Mouse (Mus musculus): ENCODE measurements at regions not wholly inside any gene's neighbourhood (a gene's known extent, or its start where the extent isn't known, plus 50 kb on each side); places are given as distances from the start of the nearest gene placed in this dataset.
A peak's percentile ranks its signal among the peaks of the same experiment; 100 is the strongest.

DNA sequence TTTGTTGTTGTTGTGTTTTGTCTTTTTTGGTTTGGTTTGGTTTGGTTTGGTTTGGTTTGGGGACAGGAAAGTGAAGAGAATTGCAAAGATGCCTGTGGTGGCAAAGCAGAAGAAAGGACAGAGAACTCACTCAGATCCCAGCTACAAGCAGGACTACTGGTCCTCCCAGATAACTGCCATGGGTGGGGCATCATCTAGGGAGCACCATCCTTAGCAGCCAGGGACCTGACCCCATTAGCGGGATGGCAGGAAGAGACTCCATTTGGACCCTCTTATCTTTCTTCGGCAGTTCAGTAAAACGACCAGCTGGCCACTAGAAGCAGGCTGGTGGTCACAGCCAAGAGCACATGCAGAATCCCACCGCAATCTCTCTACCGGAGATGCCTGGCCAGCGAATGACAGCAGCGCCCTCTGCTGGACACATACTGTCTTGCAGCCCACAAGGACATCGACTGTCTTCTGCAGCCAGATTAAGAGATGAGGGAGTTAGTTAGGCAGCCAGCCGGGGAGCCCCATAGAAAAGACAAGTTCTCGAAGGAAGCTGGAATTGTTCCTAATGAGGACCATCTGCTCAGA lies 119.8 kb downstream of the Gm9195 start:
- peak; percentile 81 for DNase-seq

DNA sequence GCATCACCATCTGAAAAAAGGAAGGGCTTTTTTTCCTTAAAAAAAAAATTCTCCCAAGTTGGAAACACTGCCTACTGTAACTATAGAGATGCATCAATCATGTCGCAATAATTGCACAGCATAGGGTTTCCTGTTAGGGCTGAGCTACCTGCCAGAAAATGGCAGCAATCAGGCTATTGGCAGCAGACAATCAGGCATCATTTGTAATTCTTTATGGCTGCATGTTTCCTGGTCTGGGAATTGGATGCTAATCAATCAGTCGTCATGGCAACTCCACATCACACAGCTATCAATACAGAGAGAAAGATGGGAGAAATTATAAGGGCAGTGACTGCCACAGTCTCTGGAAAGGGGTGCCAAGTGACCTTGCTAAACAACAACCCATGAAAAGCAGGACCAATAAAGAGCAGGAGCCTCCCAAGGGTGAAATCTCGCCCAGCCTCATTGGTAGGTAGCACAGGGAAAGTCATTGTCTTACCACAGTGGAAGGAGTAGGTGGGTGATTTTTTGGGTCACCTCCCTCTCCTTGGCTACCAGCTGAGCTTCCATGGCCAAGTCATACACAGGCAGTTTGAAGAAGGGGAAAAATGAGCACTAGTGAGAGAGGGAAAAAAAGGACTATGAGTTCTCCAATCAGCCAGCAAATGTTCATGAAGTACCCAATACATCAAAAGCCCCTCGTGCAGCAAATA lies 130.7 kb downstream of the Gm9195 start:
- DNase-seq = no peak

DNA sequence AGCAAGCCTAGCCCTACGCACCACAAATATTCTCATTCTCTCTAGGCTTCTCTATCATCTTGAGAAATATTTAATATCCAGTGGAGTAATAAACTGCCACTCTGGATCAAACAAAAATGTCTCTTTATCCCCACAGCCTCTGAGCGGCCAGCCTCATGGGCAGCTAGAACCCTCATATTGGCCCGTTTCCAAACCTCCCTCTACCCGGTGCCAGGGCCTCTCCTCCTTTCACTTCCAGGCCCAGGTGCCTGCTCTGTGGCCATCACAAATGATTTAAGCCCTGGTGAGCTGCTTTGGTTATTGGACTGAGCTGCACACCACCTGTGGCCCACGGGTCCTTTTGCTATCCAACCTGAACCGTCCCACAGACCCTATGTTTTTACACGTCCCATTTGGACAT lies 131.5 kb downstream of the Gm9195 start:
- DNase-seq = no peak

DNA sequence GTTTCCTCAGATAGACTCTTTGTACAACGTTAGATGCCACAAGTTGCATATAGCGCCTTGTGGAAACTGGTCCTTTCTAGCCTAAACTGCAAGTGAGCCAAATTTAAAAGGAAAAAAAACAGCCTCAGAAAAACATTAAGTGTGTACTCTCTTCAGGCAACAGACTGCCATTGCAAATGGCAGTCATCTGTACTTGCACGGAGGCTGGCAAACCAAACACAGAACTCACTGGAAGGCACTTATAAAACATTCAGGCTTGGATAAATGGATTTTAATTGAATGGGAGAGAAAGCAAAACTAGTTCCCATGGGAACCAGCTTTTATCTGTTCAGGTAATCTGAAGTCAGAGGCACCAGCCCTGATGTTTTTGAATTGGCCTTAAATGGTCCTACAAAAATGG lies 133.7 kb downstream of the Gm9195 start:
- DNase-seq = no peak

DNA sequence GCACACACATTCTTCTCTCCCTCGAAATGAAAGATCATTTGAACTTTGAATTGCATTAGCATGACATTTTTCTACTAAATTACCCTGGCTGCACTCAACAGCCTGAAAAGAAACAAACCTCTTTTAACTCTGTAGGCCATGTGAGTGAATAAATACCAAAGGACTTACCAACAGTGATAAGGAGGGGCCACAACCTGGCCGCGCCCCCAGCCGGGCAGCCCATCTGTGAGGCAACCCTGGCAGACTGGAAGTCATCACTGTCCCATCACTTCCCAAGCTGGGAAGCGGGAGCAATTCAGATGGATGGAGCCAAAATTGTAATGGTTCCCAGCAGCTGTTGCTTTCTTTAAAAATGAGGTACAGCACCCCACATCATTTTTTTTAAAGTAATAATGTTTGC lies 149.5 kb downstream of the Gm9195 start:
- no peak for DNase-seq

DNA sequence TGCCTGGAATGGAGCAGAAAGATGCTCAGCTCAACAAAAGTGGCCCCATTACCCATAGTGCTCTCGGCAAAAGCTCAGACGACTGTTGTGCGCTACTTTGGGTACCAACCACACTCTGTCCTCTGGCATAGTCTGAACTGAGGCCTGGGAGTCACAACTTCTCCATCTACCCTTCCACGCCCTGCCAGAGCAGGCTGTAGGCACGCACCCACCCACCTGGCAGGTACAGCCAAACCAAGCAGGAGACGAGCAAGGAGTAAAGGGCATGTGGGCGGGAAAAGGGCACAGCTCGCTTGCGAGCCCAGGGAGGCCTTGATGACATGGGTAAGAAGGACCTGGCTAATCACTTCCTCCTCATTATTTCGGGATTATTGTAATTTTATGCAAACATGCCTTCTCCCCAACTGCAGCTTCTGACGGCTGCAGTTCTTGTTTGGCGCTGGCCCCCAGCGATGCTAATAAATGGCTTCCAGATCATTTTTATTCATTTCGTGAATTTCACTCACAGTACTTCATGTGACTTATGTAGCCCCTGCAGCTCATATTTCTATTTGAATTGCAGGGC lies 150.0 kb downstream of the Gm9195 start:
- DNase-seq = no peak

DNA sequence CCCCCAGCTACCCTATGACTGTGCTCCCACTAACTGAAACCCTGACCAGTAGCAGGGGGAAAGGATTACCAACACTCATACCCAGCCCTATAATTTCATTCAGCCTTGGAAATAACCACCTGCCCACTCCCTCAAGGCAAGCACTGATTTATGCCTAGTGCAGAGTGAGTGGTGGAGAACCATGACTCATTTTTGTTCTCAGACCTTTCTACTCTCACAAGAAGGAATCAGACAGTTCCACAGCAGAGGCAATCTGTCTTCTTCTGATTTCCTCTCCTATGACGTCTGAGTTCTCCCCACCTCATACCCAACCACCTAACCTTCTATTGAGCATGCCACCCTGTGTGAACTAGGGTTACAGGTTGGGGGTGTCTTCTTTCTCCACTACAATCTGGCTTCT lies 153.6 kb downstream of the Gm9195 start:
- DNase-seq = no peak

DNA sequence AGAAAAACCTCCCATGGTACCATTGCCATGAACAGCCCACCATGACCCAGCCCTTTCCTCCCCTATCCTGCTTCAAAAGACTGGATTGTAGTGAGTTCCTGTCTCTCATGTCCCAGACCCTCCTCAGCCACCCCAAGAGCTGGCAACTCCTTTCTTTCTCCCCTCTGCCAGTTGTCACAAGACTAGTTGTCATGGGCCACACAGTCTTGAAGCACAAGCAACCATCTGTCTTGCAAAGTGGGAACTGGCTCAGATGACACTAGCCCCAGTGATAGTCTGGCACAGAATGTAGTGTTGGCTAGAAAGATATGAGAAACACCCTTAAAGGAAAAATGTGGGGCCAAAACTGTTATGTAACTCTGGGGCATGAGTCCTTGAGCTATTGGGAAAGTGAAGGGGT lies 187.8 kb downstream of the Gm9195 start:
- no peak for DNase-seq

DNA sequence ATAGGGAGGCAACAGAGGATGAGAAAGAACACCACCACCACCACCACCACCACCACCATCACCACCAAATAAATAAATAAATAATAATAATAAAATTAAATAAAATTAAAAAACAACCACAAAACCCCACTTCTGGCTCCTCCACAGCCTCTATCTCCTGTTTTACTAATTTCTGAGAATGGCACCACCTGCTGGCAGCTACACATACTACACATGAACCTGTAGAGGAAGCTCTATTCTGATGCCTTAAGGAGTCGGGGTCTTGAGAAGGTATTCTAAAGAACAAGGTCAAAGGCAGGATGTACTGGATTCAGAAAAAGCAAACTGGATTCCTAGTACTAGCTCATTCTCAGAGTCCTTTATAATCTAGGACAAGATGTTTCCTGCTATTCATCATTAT lies 191.6 kb downstream of the Gm9195 start:
- DNase-seq = peak; percentile 51

DNA sequence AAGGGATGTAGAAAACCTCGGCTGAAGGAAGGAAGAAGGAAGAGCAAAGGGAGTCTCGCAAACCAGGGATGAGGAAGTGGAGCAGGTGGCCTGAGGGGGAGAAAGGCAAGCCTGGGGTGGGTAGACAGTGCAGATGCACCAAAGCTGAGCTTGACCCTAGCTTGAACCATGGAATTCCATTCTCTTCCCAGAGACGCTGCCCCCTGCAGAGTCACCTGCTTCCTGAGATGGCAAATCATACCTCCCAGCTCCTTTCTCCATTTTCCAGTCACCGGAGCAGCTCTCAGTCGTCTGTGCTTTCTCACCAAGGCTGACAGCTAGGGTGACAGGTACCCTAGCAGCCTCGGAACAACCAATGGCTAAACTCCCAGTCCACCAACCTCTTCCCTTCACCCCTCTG lies 197.0 kb downstream of the Gm9195 start:
- no peak for DNase-seq

DNA sequence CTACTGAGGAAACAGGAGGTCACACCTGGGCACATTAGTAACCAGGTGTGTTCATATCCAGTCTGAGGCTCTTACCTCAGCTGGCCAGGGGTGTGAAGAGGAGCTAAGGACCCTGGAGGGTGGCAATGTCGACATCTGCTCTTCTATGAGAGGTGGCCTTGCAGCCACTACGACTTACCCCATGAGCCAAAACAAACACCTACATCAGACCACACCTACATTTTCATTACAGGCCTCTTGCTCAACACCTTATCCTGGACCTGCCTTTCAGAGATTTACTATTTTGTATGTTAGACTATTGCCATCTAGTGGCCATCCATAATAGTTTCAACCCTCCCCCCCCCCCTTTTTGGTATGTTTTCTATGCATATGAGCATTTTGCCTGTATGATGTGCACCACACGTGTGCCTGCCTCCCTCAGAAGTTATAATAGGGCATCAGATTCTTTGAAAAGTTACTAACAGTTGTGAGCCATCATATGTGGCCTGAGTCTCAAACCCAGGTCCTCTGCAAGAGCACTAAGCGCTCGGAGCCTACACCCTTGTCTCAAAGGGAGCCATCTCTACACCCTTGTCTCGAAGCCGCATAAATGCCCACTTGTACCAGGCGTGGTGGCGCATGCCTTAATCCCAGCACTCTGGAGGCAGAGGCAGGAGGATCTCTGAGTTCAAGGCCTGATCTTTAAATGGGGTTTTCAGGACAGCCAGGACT lies 197.8 kb downstream of the Gm9195 start:
- no peak for DNase-seq

DNA sequence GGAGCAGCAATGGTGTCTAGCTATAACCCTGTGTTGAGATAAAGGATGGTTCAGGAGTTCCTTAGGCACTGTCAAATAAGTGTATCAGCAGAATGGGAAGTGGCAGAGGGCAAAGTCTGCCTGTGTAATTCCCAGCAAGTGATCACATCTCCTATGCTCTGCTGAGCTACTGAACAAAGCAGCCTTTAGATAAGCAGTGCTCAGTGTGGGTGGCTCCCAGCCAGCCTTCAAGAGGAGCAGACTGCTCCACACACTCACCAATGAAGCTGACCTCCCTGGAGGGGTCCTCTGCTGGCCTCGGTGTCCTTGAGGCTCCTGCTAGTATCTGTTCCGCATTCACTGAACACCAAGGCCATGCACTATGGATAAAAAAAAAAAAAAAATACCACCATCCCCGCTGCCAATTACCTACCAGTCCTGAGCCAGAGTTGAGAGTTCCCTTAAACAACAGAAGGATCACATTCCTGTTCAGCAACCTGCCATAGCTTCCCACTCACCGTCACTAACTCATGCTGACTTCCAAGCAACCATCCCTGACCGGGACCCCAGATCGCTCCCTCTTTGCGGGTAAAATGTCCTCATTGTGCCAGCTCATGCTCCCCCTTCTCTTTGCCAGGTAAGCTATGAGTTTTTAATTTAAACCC lies 198.9 kb downstream of the Gm9195 start:
- peak; percentile 18 for DNase-seq

DNA sequence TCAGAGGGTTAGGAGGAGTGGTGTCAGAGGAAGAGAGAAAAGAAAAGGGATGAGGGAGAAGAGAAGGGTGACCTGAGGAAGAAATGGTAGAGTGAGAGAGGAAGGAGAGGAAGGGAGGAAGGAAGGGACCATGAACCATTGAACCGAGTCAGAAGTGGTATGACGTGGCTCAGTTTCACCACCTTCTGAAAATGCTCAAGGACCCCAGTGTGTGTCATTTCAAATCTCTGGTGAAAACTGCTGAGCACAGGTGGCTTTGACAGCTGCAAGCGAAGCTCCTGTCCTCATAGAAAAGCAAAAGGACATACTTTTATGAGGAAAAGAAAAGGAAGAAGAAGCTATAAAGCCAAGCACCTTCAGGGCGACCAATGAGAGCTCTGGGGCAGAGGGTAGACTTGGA lies 214.3 kb downstream of the Gm9195 start:
- no peak for DNase-seq

DNA sequence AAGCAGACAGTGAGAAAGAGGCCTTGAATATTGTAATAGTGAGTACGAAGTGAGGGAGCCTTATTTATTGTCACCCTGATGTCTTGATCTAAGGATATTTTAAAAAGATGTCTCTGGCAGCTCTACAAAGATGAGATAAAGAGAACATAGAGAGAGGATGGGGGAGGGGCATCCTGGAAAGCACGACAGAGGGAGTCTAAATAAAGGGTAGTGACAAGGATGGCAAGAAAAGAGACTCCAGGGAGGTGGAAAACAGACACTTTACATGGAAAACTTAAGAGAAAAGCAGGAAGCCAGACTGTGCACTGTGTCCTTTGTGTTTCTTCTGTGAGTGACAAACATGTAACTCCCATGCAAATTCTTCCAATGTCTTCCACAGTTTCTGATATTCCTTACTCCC lies 232.4 kb downstream of the Gm9195 start:
- DNase-seq = no peak

DNA sequence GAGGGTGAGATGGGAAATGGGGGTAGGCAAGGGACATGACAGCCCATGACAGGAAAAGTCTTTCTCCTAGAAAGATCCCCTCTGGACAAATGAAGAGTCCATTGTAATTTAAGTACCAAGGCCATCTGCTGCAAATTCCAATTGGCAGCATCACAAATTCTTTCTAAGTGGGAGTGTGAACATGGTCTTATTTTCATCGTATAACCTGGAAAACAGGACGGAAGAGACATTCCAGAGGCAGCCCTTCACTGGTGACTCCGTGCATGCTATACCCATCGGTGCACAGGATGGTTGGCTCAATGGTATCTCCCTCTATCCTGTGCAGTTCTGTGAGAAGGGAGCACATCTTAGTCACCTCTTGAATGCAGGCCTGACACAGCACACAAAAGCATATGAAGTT lies 249.8 kb downstream of the Gm9195 start:
- no peak for DNase-seq

DNA sequence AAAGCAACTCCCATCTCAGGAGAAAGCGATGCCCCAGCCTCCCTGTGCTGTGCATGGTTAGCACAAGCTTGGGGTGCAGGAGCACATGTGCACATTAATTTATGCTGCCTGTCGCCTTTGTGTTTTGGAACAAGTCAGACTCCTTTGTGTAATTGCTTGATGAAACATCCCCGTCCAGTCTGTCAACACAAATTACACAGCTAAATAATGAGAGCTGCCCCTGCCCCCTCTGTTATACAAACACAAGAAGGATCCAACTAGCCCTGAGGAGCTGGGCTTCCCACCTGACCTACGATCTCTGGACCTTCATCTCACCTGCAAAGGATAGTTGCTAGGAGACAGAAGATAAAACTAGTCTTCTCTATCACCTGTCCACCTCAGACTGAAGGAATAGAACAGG lies 251.4 kb downstream of the Gm9195 start:
- DNase-seq = no peak

DNA sequence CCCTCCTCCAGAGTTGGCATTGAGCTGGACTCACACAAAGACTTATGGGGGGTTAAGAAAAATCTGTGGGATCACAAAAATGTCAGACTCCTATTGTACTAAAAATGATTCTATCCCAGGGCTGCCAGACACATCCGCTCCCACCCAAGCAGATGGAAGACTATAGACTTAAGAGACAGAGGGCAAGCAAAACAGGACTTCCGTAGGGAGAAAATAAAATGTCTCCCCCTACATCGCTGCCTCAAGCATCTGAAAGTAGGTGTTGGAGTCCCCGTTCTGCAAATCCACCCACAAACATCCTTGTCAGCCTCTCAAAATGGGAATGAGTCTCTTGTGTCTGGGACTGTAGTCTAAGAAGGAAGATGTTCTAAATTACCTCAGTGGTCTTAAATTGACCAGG lies 253.3 kb downstream of the Gm9195 start:
- no peak for DNase-seq

DNA sequence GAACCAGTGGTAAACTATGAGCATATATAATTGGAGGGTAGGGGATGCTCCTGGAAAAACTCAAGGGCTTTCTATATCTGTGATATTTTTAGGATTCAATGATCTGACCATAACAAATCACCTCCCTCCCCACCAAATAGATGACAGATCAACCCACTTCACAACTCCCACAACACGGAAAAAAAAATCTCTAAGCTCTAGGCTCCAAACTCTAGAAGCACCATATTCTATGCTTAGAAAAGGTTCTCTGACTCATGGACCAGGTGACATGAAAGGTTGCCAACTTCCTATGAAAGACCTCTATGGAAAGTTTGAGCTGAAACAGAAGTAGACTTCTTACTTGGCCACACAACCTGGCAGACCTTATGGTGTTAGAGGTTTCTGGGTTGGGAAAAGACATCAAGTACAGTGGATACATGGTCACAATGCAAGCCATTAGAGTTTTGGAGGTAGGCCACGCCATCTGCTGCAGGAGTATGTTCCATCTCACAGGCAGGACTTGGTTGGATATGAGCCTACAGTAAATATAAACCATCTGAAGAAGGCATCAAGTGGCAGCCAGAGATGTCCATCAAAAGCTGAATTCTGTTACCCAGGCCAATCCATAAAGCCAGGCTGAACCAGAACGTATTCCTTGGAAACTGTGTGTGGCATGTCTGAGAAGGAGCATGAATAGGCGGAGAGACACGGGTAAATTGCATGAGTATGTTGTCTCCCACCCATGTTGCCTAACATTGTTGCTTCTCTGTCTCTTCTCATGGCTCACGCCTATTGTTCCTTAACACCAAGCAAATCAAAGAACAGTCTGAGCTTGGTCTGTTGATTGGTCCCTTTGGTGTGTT lies 257.2 kb downstream of the Gm9195 start:
- no peak for DNase-seq

DNA sequence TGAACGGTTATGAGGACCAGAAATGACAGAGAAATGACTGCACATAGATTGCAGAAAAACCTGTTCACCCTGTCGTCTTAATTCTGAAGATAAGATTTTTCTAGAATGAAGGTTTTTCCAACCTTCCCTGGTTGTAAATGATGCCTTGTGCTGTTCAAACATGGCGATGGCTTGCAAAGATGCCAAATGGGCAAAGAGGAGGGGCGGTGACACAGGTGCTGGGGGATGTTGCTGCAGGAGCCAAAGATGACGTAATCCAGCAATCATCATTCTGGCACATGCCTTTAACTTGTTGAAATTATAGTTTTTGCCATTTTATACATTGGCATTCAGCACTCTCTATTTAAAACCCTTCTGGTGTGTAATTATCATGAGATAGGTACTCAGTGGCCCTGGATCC lies 263.8 kb downstream of the Gm9195 start:
- no peak for DNase-seq

DNA sequence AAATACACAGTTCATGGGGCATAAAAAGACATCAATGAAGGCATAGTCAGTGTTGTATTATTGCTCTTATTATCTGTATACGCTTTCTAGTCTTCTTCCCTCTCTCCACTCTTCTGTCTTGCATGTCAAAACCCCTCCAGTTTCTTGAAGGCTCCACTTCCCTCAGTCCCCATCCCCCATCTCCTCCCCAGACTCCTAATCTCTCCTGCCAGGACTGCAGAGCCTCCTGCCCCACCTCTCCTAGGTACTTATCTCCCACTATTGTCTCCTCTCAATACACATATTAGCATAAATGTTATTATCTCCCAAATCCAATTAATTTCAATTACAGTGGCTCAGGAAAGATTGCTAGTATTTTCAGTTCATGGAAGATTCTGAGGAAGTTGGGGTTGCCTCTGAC lies 264.2 kb downstream of the Gm9195 start:
- no peak for DNase-seq

DNA sequence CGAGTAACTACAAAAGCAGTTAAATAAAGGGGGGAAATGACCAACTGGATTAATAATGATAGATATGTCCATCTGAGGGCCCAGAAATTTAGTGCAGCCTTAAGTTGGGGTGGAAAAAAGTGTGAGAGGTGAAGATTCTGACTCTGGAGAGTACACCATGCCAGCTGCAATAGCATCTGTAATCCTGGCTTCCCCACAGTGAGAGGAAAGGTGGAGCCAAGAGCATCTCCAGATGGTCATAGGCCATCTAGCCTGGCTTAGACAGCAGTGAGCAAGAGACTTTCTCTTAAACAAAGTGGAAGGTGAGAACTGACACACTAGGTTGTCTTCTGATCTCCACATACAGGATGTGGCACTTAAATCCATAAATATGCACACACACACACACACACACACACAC lies 264.7 kb downstream of the Gm9195 start:
- DNase-seq = no peak

DNA sequence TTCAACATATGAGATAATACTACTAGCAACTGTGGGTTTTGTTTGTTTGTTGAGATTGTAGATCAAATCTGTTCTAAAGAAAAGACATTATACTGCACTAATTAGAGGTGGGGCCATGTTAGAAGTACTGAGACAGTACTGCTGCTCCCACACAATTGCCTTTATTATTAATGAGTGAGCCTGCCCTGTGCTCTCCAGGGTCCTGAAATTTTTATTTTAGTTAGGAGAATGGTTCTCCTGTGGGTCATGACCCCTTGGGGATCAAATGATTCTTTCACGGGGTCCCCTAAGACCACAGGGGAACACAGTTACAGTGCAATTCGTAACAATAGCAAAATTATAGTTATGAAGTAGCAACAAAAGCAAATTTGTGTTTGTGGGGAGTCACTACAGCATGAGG lies 268.8 kb downstream of the Gm9195 start:
- no peak for DNase-seq
